Mouse (Mus musculus): ENCODE measurements around the gene Hhipl1. TPM values are rescaled to one million over a fixed set of nuclear protein-coding genes. Genes with fewer than 3 reads are reported as not detected.

The Hhipl1 gene
- polyA plus RNA-seq, 1 experiment from 2014 or later, result 0.87 TPM

DNA sequence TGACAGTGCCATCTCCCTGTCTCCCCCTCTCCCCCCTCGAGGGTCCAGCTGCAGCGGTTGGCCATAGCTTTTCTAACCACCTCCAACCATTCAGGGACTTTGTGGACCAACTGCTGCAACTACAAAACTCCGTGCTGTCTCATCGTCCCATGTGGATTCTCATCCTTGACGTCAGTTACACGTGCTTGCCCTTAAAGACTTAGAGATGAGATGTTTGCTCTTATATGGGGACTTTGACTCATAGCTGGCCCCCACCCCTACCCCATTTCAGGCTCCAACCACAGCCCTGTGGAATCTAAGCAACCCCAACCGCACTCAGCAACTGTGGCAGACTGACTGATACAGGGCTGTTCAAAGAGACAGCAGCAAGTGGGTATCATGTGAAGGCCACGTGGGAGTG lies 898 bp upstream of the Hhipl1 start:
- H3K4me2 ChIP-seq, result no peak overlapping the region
- 61% methylated on average over 8 of the region's 8 CpGs for WGBS

DNA sequence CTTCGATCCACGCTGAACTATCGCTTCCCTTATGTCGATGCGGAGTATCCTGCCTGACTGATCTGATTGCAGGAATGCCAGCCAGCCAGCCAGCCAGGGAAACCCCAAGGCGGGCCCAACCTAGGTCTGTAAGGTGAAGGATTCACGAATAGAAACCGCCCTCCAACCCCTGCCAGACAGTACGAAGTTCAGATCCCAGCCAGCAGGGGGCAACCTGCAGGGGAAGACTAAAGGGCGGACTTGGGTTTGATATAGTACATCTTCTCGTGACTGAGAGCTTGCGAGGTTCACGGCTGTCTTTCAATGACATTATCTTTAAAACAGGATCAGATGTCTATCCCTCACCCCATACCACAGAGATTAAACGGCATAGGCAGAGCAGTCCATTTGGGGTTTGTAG lies 1.5 kb downstream of the Hhipl1 start:
- Histone ChIP-seq H3K36me3 (no peaks in the 10 kb centered on the region), H3K27me3 (replicated peaks) (no peaks in the 10 kb centered on the region; the same call in 1 of the 2 replicates), H3K4me3 (replicated peaks) (no peak overlapping the region), H3K27ac (no peak overlapping the region), H3K4me2 (no peak overlapping the region), H3K9ac (no peak overlapping the region), H3K4me1 (peaks cover 9% of the 10 kb centered on the region), H3K9me3 (no peaks in the 10 kb centered on the region)
- 28% methylated on average over 14 of the region's 14 CpGs for WGBS
- no peak for ATAC-seq (ENCODE audit: insufficient read depth, low FRiP score, low read depth)

More for the DNA sequence above, 898 bp upstream of the Hhipl1 start:
- Histone ChIP-seq H3K36me3 (no peaks in the 10 kb centered on the region), H3K4me3 (replicated peaks) (no peak overlapping the region), H3K27ac (no peak overlapping the region), H3K9me3 (no peaks in the 10 kb centered on the region), H3K4me1 (peaks cover 9% of the 10 kb centered on the region), H3K9ac (no peak overlapping the region), H3K27me3 (replicated peaks) (no peaks in the 10 kb centered on the region; the same call in 1 of the 2 replicates)
- no peak for ATAC-seq (ENCODE audit: insufficient read depth, low FRiP score, low read depth)

DNA sequence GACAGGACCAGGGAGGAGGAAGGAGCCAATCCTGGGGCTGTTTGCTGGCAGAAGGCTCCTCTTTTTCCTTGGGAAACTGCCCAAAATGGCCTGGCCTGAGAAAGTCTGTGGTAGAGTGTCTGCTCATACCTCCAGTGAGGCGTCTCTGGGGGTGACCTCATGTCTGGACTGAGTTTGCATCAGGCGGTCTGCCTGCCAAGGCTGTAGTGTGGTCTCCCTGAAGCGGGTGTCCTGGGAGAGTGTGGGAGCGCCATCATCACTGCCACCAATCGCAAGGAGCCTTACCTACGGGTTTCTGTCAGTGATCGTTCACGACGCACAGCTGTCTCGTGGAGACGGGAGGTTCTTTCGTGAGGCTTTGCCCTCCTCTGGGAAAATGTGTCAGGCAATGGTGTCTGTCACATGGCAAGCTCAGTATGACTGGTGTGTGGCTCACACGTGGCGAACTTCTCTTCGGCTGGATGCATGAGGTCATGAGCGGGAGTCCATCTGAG lies 2.3 kb downstream of the Hhipl1 start:
- ATAC-seq (ENCODE audit: insufficient read depth, low FRiP score, low read depth), result no peak
- Histone ChIP-seq H3K36me3 (no peaks in the 10 kb centered on the region), H3K27me3 (replicated peaks) (no peaks in the 10 kb centered on the region; the same call in 1 of the 2 replicates), H3K27ac (no peak overlapping the region), H3K9me3 (no peaks in the 10 kb centered on the region), H3K9ac (no peak overlapping the region), H3K4me2 (no peak overlapping the region), H3K4me3 (replicated peaks) (no peak overlapping the region), H3K4me1 (peaks cover 9% of the 10 kb centered on the region)
- WGBS, result 86% methylated on average over 16 of the region's 16 CpGs

DNA sequence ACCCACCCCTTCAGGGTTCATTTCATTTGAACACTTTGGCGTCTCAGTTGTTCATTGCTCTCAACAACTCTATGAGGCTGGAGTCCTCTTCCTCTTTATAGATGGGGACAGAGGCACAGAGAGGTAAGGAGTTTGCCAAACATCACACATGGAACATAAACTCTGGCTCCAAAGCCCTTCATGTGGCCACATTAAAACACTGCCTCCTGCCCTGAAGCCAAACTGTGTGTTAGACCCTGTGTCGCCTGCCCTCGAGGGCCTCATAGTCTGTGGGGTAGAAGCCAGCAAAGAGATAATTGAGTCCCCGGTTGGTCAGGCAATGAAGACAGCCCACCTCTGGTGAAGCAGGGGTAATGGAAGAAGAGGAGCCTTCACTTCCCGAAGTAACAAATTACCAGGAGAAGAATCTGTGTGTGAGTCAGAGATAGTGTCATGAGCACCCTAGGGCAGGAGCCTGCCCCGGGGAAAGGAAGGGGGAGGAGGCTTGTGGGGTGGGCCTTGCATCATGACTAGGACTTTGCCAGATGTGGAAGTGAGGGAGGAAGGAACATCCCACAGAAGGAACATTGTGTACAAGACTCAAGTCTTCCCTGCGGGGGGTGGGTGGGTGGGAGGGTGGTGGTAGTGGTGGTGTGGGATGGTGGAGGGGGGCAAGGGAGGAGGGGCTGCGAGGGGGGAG lies 3.2 kb downstream of the Hhipl1 start:
- 54% methylated on average over 8 of the region's 8 CpGs for WGBS
- H3K36me3 ChIP-seq, result no peaks in the 10 kb centered on the region
- H3K27ac ChIP-seq, result no peak overlapping the region
- peaks cover 9% of the 10 kb centered on the region for H3K4me1 ChIP-seq
- no peaks in the 10 kb centered on the region; the same call in 1 of the 2 replicates for H3K27me3 ChIP-seq (replicated peaks)
- H3K4me2 ChIP-seq, result no peak overlapping the region
- no peak overlapping the region for H3K4me3 ChIP-seq (replicated peaks)
- ATAC-seq (ENCODE audit: insufficient read depth, low FRiP score, low read depth), result no peak
- no peak overlapping the region for H3K9ac ChIP-seq
- no peaks in the 10 kb centered on the region for H3K9me3 ChIP-seq

DNA sequence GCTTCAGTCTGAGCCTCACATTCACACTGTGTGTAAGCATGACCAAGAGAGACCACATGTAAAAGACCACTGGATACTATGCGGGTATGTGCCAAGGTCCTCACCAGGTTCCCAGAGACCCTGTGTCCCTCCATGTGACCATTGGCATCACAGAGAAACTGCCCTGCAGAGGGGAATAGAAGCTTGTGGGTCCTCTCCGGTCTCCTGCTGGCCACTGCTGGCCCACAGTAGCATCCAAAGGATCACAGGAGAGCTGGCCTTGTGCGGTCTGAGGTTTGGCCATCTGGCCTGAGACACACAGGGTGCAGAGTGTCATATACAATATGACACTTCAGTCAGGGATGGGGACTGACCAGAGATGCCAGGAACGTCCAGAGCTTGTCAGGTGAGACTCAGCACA lies 4.0 kb downstream of the Hhipl1 start:
- Histone ChIP-seq H3K27ac (no peak overlapping the region), H3K4me1 (peaks cover 9% of the 10 kb centered on the region), H3K9me3 (no peaks in the 10 kb centered on the region), H3K27me3 (replicated peaks) (peaks cover 3% of the 10 kb centered on the region; the same call in 1 of the 2 replicates), H3K36me3 (no peaks in the 10 kb centered on the region), H3K4me2 (no peak overlapping the region), H3K4me3 (replicated peaks) (no peak overlapping the region), H3K9ac (no peak overlapping the region)
- no peak for ATAC-seq (ENCODE audit: insufficient read depth, low FRiP score, low read depth)
- WGBS, result 78% methylated on average over 4 of the region's 4 CpGs

DNA sequence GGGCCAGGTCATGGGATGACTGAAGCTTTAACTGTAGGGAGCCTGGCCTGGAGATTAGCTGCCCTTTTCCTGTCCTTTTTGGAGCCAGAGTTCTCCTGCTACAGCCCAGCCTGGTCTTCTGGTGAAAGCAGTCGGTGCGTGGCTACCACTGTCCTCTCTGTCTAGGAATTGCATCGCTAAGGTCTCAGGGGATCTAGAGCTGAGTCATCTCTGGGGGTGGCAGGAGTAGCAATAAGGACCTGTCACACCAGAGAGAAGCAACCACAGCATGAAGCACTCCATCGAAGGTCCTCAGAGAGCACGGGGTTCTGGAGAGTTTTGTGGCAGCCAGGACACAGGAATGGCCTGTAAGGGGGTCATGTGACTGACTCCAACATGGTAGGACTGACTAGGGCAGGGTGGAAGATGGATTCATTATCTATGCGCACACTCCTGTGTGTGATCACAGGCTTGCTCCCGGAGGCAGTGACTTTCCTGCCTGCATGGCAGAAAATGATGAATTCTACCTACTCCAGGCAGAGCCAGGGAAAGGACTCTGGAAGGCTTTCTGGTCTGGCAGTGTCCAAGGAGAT lies 4.5 kb downstream of the Hhipl1 start:
- ATAC-seq (ENCODE audit: insufficient read depth, low FRiP score, low read depth), result no peak
- Histone ChIP-seq H3K4me2 (no peak overlapping the region), H3K27me3 (replicated peaks) (peaks cover 3% of the 10 kb centered on the region; the same call in 1 of the 2 replicates), H3K9ac (no peak overlapping the region), H3K9me3 (no peaks in the 10 kb centered on the region), H3K4me3 (replicated peaks) (no peak overlapping the region), H3K4me1 (peaks cover 9% of the 10 kb centered on the region), H3K27ac (no peak overlapping the region), H3K36me3 (no peaks in the 10 kb centered on the region)
- 68% methylated on average over 7 of the region's 7 CpGs for WGBS

DNA sequence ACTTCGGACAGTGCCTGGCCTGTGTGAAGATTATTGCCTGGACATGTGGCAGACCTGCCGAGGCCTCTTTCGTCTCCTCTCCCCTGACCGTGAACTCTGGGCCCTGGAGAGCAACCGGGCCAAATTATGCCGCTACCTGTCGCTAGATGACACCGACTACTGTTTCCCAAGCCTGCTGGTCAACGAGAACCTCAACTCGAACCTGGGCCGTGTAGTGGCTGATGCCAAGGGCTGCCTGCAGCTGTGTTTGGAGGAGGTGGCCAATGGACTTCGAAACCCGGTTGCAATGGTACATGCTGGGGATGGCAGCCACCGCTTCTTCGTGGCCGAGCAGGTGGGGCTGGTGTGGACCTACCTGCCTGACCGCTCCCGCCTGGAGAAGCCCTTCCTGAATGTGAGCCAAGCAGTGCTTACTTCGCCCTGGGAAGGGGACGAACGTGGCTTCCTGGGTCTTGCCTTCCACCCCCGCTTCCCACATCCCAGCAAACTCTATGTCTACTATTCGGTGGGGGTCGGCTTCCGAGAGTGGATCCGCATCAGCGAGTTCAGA lies 5.7 kb downstream of the Hhipl1 start:
- H3K36me3 ChIP-seq, result no peaks in the 10 kb centered on the region
- no peak overlapping the region for H3K4me2 ChIP-seq
- no peak overlapping the region for H3K9ac ChIP-seq
- peaks cover 14% of the 10 kb centered on the region for H3K27me3 ChIP-seq (replicated peaks)
- H3K9me3 ChIP-seq, result no peaks in the 10 kb centered on the region
- no peak overlapping the region for H3K4me3 ChIP-seq (replicated peaks)
- ATAC-seq (ENCODE audit: insufficient read depth, low FRiP score, low read depth), result no peak
- H3K27ac ChIP-seq, result no peak overlapping the region
- WGBS, result 90% methylated on average over 27 of the region's 27 CpGs
- 0 out of 2 replicates have a peak, but pooled peaks cover 3% of the 10 kb centered on the region for H3K4me1 ChIP-seq

DNA sequence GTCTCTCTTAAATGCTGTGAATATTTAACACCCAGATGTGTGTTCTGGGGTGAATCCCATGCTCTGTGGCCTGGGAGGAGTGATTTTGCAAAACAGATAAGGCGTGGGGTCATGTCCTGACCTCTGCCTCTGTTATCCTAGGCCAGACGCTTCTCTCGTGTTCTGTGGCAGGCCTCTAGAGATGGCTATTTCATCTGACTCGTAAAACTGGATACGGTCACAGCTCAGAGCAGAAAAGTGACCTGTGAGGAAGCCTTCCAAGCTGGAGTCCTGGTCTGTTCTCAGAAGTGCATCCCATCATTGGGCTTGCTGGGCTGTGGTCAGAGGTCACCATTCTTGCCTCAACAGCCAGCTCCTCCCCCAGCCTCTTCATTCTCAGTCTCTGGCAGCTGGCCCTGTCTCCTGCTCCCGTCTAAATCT lies 6.4 kb downstream of the Hhipl1 start:
- H3K9ac ChIP-seq, result no peak overlapping the region
- no peaks in the 10 kb centered on the region for H3K36me3 ChIP-seq
- 0 out of 2 replicates have a peak, but pooled peaks cover 3% of the 10 kb centered on the region for H3K4me1 ChIP-seq
- no peak overlapping the region for H3K4me3 ChIP-seq (replicated peaks)
- 51% methylated on average over 6 of the region's 6 CpGs for WGBS
- no peak overlapping the region for H3K4me2 ChIP-seq
- no peak for ATAC-seq (ENCODE audit: insufficient read depth, low FRiP score, low read depth)
- no peaks in the 10 kb centered on the region for H3K9me3 ChIP-seq
- H3K27me3 ChIP-seq (replicated peaks), result peaks cover 20% of the 10 kb centered on the region
- H3K27ac ChIP-seq, result no peak overlapping the region

DNA sequence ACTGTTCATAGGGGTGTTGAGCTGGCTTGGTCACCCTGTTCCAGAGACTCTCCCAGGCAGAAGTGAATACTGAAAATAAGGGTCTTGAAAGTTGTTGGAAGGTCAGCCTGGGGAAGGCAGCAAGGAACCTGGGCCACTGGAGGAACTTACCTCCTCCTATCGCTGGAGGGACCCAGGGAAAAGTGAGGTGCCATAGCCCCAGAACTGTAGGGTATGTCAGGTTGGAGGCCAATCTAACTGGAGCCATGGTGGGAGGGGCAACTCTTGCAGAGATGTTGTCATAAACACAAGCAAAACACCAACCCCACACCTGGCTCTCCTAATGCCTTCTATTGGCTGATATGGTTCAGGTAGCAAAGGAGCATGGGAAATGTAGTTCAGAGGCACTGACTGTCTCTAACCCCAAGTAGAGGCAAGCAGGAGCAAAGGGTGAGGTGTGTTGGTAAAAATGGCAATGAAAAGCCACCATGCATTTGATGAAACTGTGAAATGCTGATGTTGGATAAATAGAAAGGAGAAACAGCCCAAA lies 7.2 kb downstream of the Hhipl1 start:
- peaks cover under 1% of the 10 kb centered on the region; the same call in 1 of the 2 replicates for H3K4me1 ChIP-seq
- WGBS, result 88% methylated on average over 1 of the region's 1 CpGs
- H3K4me3 ChIP-seq (replicated peaks), result no peak overlapping the region
- no peaks in the 10 kb centered on the region for H3K9me3 ChIP-seq
- H3K36me3 ChIP-seq, result no peaks in the 10 kb centered on the region
- no peak overlapping the region for H3K27ac ChIP-seq
- peaks cover 29% of the 10 kb centered on the region for H3K27me3 ChIP-seq (replicated peaks)
- ATAC-seq (ENCODE audit: insufficient read depth, low FRiP score, low read depth), result no peak
- H3K4me2 ChIP-seq, result no peak overlapping the region
- no peak overlapping the region for H3K9ac ChIP-seq

DNA sequence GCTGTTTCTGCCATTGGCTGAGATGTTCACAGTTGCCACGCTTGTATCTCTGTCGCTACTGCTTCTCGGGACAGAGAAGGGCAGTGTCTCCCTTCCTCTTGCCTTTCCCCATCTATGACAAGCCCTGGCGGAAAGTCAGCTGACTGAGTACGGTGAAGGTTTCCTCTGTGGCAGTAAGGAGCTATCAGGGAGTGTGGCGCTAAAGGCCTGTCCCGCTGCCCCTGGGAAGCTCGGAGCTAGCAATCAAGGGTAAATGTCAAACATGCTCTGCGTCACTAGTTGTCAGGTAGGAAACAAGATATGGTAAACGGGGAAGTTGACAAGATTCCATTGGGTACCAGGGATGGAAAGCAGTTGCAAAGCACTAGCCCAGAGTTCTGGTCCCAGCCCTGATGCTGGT lies 9.7 kb downstream of the Hhipl1 start:
- H3K9me3 ChIP-seq, result no peaks in the 10 kb centered on the region
- no peak overlapping the region for H3K4me2 ChIP-seq
- H3K9ac ChIP-seq, result no peak overlapping the region
- H3K36me3 ChIP-seq, result no peaks in the 10 kb centered on the region
- 49% methylated on average over 10 of the region's 10 CpGs for WGBS
- no peak for ATAC-seq (ENCODE audit: insufficient read depth, low FRiP score, low read depth)
- no peak overlapping the region for H3K27ac ChIP-seq
- peaks cover 52% of the 10 kb centered on the region for H3K27me3 ChIP-seq (replicated peaks)
- H3K4me3 ChIP-seq (replicated peaks), result no peak overlapping the region
- peaks cover 7% of the 10 kb centered on the region; the same call in 1 of the 2 replicates for H3K4me1 ChIP-seq

DNA sequence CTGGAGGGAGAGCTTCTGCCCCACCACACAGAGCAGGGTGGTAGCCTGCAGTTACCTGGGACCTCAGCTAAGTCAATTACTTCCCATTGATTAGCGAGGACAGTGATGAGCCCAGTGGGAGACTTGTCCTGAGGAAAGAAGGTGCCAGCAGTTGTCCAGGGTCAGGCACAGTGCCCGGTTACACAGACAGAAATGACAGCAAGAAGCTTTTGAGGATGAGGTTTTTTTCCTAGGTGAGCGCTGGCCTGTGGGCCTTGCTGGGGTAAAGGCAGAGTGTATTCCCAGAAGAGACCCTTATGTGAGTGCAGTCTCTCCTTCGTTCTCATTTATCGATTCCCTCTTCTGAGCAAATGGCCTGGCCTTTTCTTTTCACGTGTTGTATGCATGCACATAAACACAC lies 10.6 kb downstream of the Hhipl1 start:
- H3K9me3 ChIP-seq, result no peaks in the 10 kb centered on the region
- peaks cover 52% of the 10 kb centered on the region for H3K27me3 ChIP-seq (replicated peaks)
- 39% methylated on average over 6 of the region's 6 CpGs for WGBS
- H3K4me1 ChIP-seq, result peaks cover 7% of the 10 kb centered on the region; the same call in 1 of the 2 replicates
- H3K4me2 ChIP-seq, result no peak overlapping the region
- H3K27ac ChIP-seq, result no peak overlapping the region
- H3K9ac ChIP-seq, result no peak overlapping the region
- H3K36me3 ChIP-seq, result no peaks in the 10 kb centered on the region
- H3K4me3 ChIP-seq (replicated peaks), result no peak overlapping the region
- ATAC-seq (ENCODE audit: insufficient read depth, low FRiP score, low read depth), result no peak

DNA sequence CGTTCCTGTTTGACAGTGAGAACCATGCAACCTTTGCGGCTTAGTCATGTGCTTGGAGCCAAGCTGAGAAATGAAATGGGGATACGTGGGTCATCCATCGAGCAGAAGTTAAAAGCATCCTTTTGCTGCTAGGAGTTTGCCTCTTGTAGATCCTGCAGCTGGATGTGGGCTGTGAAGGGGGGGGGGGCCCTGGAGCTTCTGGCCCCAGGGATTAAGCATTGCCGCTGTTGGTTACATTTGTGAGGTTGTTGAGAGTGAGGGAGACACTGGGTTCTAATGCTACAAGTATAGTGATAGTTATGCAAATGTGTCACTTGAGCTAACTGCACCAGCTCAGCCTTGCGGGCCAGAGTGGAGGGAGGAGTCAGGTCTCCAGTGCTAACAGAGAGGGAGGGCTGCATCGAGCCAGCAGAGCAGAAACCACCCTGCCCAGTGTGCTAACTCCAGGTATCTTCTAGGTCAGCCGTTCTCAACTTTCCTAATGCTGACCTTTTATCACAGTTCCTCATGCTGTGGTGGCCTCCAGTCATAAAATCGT lies 11.2 kb downstream of the Hhipl1 start:
- no peak for ATAC-seq (ENCODE audit: insufficient read depth, low FRiP score, low read depth)
- peaks cover 52% of the 10 kb centered on the region for H3K27me3 ChIP-seq (replicated peaks)

More for the DNA sequence above, 11.2 kb downstream of the Hhipl1 start:
- Histone ChIP-seq H3K9me3 (no peaks in the 10 kb centered on the region), H3K27ac (no peak overlapping the region), H3K4me2 (no peak overlapping the region), H3K9ac (no peak overlapping the region), H3K4me3 (replicated peaks) (no peak overlapping the region), H3K4me1 (peaks cover 7% of the 10 kb centered on the region; the same call in 1 of the 2 replicates), H3K36me3 (no peaks in the 10 kb centered on the region)
- 14% methylated on average over 9 of the region's 9 CpGs for WGBS
